15 mouse cellular contexts compared by ENCODE assay signal in the genomic region with DNA sequence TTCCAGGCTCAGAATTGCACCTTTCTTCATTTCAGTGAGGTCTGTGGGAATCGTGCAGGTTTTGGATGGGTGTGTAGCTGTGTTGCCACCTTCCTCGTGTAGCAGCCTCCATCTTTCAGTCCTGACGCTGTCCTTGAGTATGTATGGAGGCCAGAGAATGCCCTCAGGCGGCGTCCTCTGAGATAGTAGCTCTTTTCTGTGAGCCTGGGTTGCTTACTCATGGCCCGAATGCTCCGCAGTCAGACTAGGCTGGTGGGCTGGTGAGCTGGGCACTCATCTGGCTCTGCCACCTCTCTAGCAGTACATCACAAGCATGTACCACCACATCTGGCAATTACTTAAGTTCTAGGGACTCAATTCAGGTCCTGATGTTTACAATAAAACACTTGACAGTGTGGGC.
"Had no signal": no experiment of that assay in that cellular context is flagged by ENCODE, and none has a peak within 500 bp of the region (broad histone marks: within the 10 kb centered on the region; RNA-seq: fewer than 3 reads in every experiment).

No protein-coding gene starts in this region.

- ATAC-seq: liver, postnatal 0 days; midbrain, embryonic 15.5 days had no signal

- H3K27me3 ChIP-seq: limb, embryonic 12.5 days; liver, embryonic 13.5 days; lung, embryonic 15.5 days; midbrain, embryonic 15.5 days; neural tube, embryonic 12.5 days had no signal

- H3K9ac ChIP-seq: limb, embryonic 12.5 days; liver, embryonic 13.5 days; liver, postnatal 0 days; lung, embryonic 15.5 days; midbrain, embryonic 15.5 days; neural tube, embryonic 12.5 days had no signal

- H3K4me1 ChIP-seq: limb, embryonic 12.5 days; liver, embryonic 13.5 days; lung, embryonic 15.5 days; midbrain, embryonic 15.5 days; neural tube, embryonic 12.5 days had no signal

- H3K27ac ChIP-seq: layer of hippocampus, adult 2 months; limb, embryonic 12.5 days; liver, embryonic 13.5 days; lung, embryonic 15.5 days; macrophage; midbrain, embryonic 15.5 days; neural tube, embryonic 12.5 days; stomach, postnatal 0 days had no signal

- DNase-seq: kidney, postnatal 4 days; liver; liver, embryonic 13.5 days; liver, postnatal 0 days; lung, postnatal 14 days; thymus, postnatal 4 days had no signal

- H3K4me2 ChIP-seq: limb, embryonic 12.5 days; liver, embryonic 13.5 days; lung, embryonic 15.5 days; midbrain, embryonic 11.5 days; midbrain, embryonic 15.5 days; neural tube, embryonic 12.5 days had no signal

- H3K9me3 ChIP-seq: limb, embryonic 12.5 days; liver, embryonic 13.5 days; lung, embryonic 15.5 days; megakaryocyte, embryonic 14.5 days; midbrain, embryonic 15.5 days; neural tube, embryonic 12.5 days had no signal

- H3K4me3 ChIP-seq: layer of hippocampus, adult 2 months; limb, embryonic 12.5 days; liver, embryonic 13.5 days; lung, embryonic 15.5 days; midbrain, embryonic 15.5 days; neural tube, embryonic 12.5 days had no signal
